Mouse (Mus musculus) spleen, adult 2 months (tissue): ENCODE results near the gene Kidins220. TPM values are rescaled to one million over a fixed set of nuclear protein-coding genes. Genes with fewer than 3 reads are reported as not detected.

Source experiments
- DNase-seq, 2 experiments: peaks; one replicate each; pipeline versions ENCODE4 v3.0.0 to v3.0.0-alpha.2; 2012 to 2021; ENCODE audit warnings: low spot score in 2 of 2, low read depth in 1 of 2
- H3K27ac ChIP-seq: fragments of 200-500 bp; 2 replicates; pipeline ENCODE4 v1.5.1; 2012; ENCODE audit warnings: low read length, inconsistent platforms; ENCODE audit not compliant: insufficient read depth
- H3K27me3 ChIP-seq: fragments of 200-500 bp; 2 replicates; pipeline ENCODE4 v1.6.1; 2012; ENCODE audit warnings: mild to moderate bottlenecking, moderate library complexity, low read length, inconsistent platforms; ENCODE audit not compliant: control insufficient read depth, insufficient read depth
- H3K36me3 ChIP-seq: fragments of 200-500 bp; 2 replicates; pipeline ENCODE4 v1.6.1; 2012; ENCODE audit warnings: mild to moderate bottlenecking, low read length, inconsistent platforms; ENCODE audit not compliant: control insufficient read depth, insufficient read depth
- H3K4me1 ChIP-seq: fragments of 200-500 bp; 2 replicates; pipeline ENCODE4 v1.6.1; 2011; ENCODE audit warnings: inconsistent platforms; ENCODE audit not compliant: control insufficient read depth, insufficient read depth, insufficient read length
- H3K4me3 ChIP-seq: fragments of 200-500 bp; 2 replicates; pipeline ENCODE4 v1.5.1; 2011; ENCODE audit warnings: mild to moderate bottlenecking, inconsistent platforms; ENCODE audit not compliant: insufficient read depth, insufficient read length; ENCODE audit errors: extremely low read depth
- CTCF ChIP-seq: fragments of 200-500 bp; IDR thresholded peaks from 2 replicates; pipeline ENCODE4 v1.5.1; 2011; ENCODE audit warnings: mild to moderate bottlenecking, inconsistent platforms; ENCODE audit not compliant: insufficient read depth, insufficient read length, insufficient replicate concordance; ENCODE audit errors: extremely low read depth
- POLR2A ChIP-seq: fragments of 200-500 bp; IDR thresholded peaks from 2 replicates; pipeline ENCODE4 v1.6.1; 2011; ENCODE audit warnings: low read depth, low read length, inconsistent platforms
- WGBS: fragments of 180-500 bp; shearing (Covaris S2); methylation state at CpG from one replicate; pipeline ENCODE4 v1.1.7; 2018; 5-methylcytosine and 5-hydroxymethylcytosine counted together
- polyA plus RNA-seq: library from polyadenylated mRNA; depleted of rRNA; stranded (reverse); fragments of >200 nt; gene quantifications from 2 replicates; pipeline ENCODE4 v1.2.3, GENCODE M21; 2012

The Kidins220 gene
- polyA plus RNA-seq, 1 experiment: 22.2 TPM

DNA sequence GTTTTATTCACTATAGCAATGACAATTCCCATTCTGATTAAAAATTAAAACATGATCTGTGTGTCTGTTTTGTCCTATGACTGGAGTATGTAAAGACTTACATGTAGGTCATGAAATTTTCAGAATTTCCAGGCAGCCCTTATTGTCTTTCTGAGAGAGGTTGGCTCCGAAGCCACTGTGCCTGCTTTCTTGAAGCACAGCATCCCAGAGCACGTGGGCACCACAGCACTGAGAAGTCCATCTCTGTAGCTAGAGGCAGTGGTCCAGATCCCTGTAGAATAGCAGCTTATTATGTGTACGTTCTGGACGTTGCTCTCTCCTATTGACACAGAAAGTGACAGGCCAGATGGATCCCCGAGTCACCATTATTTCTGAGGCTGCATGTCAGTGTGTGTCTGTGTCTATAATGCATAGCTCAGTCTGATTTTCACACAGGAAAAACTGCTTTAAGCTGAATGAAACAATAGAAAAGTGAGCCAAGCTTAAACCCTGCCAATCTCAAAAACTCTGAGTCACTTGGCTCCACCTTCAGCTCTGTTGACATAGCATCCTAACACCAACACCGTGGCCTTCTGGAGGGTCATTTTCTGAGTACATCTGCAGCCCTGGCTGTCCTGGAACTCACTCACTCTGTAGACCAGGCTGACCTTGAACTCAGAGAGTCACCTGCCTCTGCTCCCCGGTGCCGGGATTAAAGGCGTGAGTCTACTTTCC is 84.9 kb downstream of the Kidins220 start:
- Histone ChIP-seq H3K27ac (no peak overlapping the region), H3K4me3 (no peak overlapping the region), H3K36me3 (peaks cover 23% of the 10 kb centered on the region), H3K4me1 (no peaks in the 10 kb centered on the region), H3K27me3 (no peaks in the 10 kb centered on the region)
- WGBS: 87% methylated on average over 9 of the region's 9 CpGs
- TF ChIP-seq POLR2A: no peak
- no peak for TF ChIP-seq CTCF
- DNase-seq: no peak

DNA sequence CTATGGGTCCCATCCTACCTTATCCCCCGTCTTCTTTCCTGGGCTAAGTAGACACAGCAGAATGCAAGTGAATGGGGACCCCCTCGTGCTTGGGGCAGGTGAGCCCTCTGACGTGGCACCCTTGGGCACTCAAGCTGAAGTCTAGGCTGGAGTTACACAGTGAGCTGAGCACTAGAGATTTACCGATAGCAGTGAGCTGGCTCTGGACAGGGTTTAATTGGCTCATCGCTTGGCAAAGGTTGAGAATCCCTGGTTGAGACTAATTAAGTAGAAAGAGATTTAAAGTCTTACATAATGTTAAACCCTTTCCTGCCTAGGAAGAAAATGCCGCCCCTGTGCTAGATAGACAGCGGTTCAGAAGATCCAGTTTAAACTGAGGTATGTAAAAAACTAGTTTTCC is 86.2 kb downstream of the Kidins220 start:
- peaks cover 18% of the 10 kb centered on the region for H3K36me3 ChIP-seq
- WGBS: 93% methylated on average over 7 of the region's 7 CpGs
- no peaks in the 10 kb centered on the region for H3K4me1 ChIP-seq
- TF ChIP-seq POLR2A (no peak), CTCF (no peak)
- no peaks in the 10 kb centered on the region for H3K27me3 ChIP-seq
- no peak for DNase-seq
- no peak overlapping the region for H3K27ac ChIP-seq
- no peak overlapping the region for H3K4me3 ChIP-seq

DNA sequence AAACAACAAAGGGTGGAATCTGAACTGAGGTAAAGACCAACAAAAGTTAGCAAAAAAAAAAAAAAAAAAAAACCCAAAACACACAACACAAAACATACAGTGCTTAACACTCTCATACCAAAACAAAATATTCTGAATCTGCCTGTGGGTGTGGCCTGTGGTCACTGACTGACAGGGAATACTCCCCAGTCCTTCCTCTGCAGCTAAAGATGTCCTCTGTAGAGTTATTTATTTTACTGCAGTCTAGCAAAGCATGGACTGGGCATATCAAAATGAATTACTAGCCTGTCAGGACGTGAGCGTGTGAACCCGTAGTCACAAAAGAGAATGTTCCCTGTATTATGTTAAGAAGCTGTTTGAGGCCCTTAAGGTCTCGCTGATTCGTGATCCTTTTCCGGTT is 87.5 kb downstream of the Kidins220 start:
- H3K4me3 ChIP-seq: no peak overlapping the region
- TF ChIP-seq POLR2A (no peak), CTCF (no peak)
- WGBS: 72% methylated on average over 6 of the region's 6 CpGs

DNA sequence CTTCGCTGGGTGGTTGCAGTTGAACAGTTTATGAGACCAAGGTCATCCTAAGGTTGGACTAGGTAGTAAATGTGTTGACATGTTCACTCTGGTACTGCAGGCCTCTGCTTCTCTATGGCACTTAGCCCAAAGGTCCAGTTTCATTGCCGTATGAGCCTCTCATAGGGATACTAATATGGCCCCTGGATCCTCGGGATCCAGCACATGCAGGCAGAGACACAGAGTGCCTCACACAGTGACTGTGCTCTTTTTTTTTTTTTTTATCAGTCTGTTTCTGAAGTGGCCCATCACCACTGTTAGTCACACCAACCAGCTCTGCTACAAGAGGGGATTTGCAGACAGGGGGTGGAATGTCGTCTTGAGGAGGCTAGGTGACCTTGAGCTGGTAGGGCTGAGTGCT is 98.6 kb downstream of the Kidins220 start:
- Histone ChIP-seq H3K27me3 (no peaks in the 10 kb centered on the region), H3K4me3 (no peak overlapping the region), H3K27ac (no peak overlapping the region), H3K36me3 (no peaks in the 10 kb centered on the region), H3K4me1 (no peaks in the 10 kb centered on the region)
- DNase-seq: no peak
- 92% methylated on average over 4 of the region's 4 CpGs for WGBS
- TF ChIP-seq CTCF: no peak
- TF ChIP-seq POLR2A: no peak

More for the DNA sequence above, 87.5 kb downstream of the Kidins220 start:
- DNase-seq: no peak
- no peaks in the 10 kb centered on the region for H3K4me1 ChIP-seq
- H3K27ac ChIP-seq: no peak overlapping the region
- H3K36me3 ChIP-seq: peaks cover 9% of the 10 kb centered on the region
- H3K27me3 ChIP-seq: no peaks in the 10 kb centered on the region

DNA sequence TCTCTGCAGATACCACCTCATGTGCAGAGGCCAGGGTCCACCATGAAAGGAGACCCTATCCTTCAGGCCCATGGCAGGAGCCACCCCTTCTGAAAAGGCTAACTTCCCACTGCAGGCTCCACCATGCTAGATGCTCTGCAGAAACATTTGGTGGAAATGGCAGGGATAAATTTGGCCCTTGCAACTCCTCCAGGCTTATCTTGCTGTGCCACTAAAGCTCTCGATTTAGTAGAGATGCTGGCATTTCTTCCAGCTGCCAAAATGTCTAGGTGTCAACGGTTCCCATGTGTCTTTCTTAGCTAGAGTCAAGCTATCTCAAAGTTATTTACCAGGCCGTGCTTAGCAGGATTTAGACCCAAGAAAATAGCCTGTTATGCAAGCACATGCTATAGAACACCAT is 99.6 kb downstream of the Kidins220 start:
- no peaks in the 10 kb centered on the region for H3K27me3 ChIP-seq
- TF ChIP-seq CTCF: no peak
- TF ChIP-seq POLR2A: no peak
- no peaks in the 10 kb centered on the region for H3K4me1 ChIP-seq
- no peaks in the 10 kb centered on the region for H3K36me3 ChIP-seq
- no peak for DNase-seq
- WGBS: 86% methylated on average over 3 of the region's 3 CpGs
- H3K4me3 ChIP-seq: no peak overlapping the region
- no peak overlapping the region for H3K27ac ChIP-seq

DNA sequence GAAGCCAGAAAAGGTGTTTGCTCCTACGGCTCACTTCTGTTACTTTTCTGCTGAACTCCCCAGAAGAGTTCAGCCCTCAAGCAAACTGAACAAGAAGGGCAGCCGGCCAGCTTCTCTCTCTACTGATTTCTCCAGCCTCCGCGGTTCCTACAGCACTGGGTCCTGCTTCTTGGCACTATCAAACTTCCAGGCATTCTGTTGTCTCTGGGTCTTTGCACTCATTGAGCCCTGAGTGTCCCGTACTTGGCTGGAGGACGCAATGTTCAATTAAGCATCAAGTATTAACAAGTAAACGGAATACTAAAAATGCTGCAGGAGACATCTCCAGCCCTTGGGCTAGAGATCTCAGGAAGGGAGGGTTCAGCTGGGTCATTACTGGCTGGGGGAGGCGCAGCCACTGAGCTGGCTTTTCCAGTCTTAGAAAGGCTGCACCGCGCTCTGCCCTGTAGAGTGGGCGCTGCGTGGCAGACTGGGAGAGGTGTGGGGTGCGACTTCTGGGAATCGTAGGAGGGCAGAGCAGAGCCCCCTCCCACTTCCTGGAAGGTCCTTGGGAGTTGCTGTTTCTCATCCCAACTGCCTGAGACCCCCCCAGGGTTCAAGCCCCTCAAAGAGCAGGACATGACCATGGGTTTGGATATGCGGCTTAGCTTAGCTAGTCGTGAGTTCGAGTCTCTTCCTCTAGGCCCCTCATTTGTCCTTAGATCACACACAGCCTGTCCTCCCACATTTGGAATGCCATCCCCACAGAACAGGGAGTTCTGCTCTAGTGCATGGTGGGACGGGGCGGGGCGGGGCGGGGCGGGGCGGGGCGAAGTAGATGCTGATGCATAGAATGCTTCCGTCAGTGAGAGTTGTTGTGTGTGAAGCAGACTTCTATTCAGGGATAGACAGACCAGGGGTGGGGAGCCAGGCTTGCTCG is 108.8 kb downstream of the Kidins220 start:
- H3K4me3 ChIP-seq: no peak overlapping the region
- H3K27me3 ChIP-seq: no peaks in the 10 kb centered on the region
- 0 out of 2 replicates have a peak overlapping the region, but pooled peaks have one; percentile 15 for H3K27ac ChIP-seq
- no peaks in the 10 kb centered on the region for H3K4me1 ChIP-seq
- WGBS: 74% methylated on average over 26 of the region's 26 CpGs
- no peaks in the 10 kb centered on the region for H3K36me3 ChIP-seq
- DNase-seq: no peak
- TF ChIP-seq CTCF (no peak), POLR2A (no peak)

DNA sequence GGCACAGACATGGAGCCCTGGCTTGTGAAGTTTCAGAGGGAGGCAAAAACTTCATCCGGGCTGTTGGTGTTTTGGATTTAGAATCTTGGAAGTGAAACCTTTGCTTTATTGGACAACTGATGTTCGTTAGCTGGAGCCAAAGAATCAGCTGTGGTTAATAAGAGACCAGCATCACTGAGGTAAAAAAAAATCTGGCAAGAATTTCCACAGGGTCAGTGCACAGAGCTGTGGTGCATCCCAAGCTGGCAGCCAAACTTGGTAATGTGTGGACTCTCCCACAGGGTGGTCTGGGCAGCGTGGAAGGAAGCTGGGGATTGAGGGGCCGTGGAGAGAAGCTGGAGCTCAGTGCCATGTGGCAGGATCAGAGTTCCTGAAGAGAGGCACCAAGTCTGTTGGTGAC is 112.2 kb downstream of the Kidins220 start:
- 82% methylated on average over 4 of the region's 4 CpGs for WGBS
- DNase-seq: no peak

More for the DNA sequence above, 112.2 kb downstream of the Kidins220 start:
- no peaks in the 10 kb centered on the region for H3K27me3 ChIP-seq
- H3K4me3 ChIP-seq: no peak overlapping the region
- no peaks in the 10 kb centered on the region for H3K4me1 ChIP-seq
- no peaks in the 10 kb centered on the region for H3K36me3 ChIP-seq
- TF ChIP-seq POLR2A: no peak
- no peak overlapping the region for H3K27ac ChIP-seq
